Mouse (Mus musculus) urinary bladder, postnatal 25 days (tissue): ENCODE results near the gene Sod2.
"Not testable (repeated sequence)": the region's sequence is repeated elsewhere in the genome, so short reads cannot be mapped to it uniquely, and the experiment has no call there.

Experiments
- DNase-seq: peaks from one replicate; pipeline ENCODE4 v3.0.0; 2022; ENCODE audit warnings: low spot score

The Sod2 gene

DNA sequence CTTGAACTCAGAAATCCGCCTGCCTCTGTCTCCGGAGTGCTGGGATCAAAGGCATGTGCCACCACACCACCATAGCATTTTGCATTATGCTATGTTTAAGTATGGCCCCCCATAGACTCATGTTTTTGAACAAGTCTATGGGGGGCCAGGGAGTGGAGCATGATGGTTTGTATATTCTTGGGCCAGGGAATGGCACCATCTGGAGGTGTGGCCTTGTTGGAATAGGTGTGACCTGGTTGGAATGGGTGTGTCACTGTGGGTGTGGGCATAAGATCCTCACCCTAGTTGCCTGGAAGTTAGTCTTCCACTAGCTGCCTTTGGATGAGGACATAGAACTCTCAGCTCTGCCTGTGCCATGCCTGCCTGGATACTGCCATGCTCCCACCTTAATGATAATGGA lies at the start of gene Sod2:
TSS of gene Sod2 (plus strand) at position 301 of the 400 bp plus-strand sequence.
- not testable (repeated sequence) for DNase-seq

DNA sequence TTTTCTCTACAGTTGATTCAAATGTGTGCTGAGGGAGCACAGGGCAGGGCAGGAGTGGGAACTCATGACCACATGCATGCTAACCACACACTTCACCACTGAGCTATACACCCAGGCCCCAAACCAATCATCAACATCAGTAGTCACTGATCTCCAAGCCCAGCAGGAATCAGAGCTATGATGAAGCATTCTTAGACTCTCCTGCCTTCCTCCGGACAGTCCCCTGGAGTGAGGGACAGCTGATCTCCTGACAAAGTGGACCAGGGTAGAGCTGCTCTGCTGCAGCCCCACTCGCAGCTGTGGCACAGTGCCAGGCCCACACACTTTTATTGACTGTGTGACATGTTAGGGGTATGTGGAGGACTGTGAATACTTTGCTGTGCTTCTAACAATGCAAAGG lies 47.3 kb upstream of the Sod2 start:
- not testable (repeated sequence) for DNase-seq

DNA sequence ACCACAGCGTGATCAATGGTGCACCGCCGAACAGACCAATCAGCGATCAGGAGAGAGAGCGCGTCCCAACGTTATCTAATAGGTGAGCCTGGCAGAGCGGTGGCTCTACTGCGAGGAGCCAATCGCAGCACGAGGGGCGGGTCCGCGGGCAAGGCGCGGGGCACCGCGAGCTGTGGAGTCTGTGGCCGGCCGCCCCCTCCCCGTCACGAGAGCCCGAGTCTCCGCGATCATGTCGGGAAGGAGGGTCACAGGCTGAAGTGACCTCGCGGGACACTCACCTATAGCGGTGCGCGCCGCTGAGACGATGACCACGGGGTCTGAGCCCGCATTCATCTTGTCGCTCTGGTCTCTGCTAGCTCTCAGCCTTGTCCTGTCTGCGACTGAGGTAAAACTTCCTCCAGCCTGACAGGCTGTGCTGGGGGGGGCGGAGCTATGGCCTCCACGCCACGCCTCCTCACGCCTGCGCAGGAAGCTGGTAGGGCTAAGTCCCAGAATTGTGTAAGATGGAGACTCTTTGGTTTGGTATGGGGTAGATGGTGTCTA lies 46.2 kb upstream of the Sod2 start, which contains the start of gene Acat2:
TSS of gene Acat2 (minus strand) at position 417 of the 543 bp plus-strand sequence.
- DNase-seq: peak; percentile 90

DNA sequence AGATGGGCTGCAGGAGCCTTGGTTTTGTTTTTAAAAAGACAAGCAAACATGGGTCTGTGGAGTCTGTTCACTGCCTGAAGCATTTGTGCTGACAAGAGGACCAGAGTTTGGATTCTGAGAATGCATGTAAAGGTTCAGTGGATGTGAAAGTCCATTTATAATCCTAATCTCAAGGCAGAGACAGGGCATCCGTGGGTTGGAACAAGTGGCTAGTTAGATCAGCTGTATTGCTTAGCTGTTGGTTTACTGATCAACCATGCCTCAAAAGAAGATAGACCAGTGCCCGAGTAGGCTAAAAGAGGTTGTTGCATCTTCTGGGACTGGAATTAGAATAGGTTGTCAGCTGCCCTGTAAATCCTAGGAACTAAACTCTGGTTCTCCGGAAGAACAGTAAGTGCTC lies 43.2 kb upstream of the Sod2 start:
- no peak for DNase-seq

DNA sequence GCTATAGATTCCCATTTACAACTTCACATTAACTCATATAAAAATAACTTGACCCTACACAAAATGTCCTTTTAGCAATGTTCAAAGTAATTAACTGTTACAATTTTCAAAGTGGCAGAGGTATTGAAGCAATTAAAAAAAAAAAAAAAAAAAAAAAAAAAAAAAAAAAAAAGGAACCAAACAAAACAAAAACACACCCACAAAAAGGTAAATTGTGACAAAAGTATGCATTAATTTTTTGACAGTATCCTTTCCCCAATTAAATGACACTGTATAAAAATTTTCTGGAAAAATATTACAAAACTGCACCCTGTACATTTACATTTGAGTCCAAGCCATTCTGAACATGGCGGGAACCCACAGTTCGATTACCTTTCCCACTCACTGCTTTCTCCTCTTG lies 39.5 kb upstream of the Sod2 start:
- DNase-seq: no peak

DNA sequence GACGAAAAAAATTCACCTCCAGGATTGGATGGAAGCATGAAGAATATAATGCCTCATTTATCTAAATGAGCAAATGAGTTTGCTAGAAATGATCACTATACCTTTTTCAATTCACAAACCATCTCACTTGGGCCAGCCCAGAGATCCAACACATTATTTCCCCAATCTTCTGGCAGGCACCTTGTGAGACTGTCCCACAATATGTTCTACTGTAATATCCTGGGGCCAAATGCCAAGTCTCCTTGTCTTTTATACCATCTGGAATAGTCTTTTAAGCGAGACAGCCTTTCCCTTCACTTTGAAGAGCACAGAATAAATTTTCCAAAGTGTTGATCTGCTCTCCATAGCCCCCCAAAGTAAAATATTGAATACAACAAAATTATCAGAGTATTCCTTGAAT lies 32.8 kb upstream of the Sod2 start:
- DNase-seq: no peak

DNA sequence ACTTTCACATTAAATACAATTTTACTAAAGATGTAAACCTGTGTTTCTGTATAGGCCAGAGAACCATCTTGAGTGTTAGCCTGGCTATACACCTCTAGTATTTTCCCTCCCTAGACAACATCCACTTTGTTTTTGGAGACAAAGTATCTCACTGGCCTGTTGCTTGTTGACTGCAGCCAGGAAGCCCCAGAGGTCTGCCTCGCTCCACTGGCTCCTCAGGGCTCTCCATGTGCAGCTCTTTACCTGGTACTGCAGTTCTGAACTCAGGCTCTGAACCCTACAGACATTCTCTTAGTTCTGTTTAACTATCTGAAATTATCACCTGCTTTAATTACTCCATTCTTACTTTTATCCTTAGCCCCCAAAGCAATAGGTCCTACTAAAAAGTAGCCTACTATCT lies 28.1 kb upstream of the Sod2 start:
- no peak for DNase-seq

DNA sequence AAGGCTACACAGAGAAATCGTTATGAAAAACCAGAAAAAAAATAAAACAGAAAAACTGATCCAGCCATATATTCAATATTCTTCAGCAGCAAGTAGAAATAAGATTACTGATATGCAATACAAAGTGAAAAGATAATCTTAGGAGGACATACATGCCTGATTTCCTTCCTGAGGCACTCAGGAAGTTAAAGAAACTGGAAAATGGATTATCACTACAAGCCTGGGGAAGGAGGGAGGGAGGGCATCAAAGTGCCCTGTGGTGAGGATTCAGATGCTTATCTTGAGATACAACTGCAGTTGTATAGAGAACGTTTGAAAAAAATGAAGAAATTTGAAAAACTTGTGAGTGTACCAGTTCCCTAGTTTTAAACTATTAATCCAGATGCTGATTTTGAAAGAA lies 22.7 kb upstream of the Sod2 start:
- no peak for DNase-seq

DNA sequence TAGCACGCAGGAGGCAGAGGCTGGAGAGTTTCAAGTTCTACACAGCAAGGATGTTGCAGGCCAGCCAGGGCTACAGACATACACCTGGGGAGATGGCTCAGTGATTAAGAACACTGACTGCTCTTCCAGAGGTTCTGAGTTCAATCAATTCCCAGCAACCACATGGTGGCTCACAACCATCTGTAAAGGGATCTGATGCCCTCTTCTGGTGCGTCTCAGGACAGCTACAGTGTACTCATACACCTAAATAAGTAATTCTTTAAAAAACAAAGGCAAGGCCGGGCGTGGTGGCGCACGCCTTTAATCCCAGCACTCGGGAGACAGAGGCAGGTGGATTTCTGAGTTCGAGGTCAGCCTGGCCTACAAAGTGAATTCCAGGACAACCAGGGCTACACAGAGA lies 18.6 kb upstream of the Sod2 start:
- DNase-seq: not testable (repeated sequence)

DNA sequence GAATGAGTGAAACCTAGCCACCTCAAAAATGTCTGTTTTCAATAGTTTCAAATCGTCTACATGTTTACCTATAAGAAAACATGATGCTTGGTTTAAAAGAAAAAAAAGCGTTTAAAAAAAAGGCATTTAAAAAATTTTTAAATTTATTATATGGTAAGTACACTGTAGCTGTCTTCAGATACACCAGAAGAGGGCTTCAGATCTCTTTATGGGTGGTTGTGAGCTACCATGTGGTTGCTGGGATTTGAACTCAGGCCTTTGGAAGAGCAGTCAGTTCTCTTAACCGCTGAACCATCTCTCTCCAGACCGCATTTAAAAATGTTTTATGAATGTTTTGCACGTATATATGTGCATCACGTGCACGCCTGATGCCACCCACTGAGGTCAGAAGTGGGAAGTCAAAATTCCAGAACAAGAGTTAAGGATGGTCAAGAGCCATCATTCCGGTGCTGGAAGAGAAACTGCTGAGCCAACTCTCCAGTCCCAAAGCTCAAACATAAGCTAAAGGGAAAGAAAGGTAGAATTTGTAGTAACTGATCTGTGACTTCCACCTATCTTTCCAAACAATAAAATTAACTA lies 16.0 kb upstream of the Sod2 start:
- no peak for DNase-seq

DNA sequence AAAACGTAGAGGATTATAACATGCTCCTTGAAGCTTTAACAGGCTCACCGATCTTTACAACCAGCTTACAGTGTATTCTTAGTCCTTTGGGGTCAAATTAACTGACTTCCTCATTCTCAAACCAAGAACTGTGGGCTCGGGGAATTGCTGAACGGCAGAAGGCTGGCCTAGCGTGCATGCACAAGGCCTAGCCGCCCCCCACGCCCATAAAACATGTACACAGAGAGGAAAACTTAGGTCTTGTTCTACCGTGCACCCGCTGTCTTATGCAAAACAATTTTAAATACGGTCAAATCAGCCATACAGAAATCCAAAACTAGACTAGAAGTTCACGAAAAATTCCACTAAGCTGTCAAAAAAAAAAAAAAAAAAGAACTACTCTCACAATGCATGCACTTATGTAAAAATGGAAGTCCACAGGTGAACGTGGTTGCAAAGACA lies 15.4 kb upstream of the Sod2 start:
- DNase-seq: no peak

DNA sequence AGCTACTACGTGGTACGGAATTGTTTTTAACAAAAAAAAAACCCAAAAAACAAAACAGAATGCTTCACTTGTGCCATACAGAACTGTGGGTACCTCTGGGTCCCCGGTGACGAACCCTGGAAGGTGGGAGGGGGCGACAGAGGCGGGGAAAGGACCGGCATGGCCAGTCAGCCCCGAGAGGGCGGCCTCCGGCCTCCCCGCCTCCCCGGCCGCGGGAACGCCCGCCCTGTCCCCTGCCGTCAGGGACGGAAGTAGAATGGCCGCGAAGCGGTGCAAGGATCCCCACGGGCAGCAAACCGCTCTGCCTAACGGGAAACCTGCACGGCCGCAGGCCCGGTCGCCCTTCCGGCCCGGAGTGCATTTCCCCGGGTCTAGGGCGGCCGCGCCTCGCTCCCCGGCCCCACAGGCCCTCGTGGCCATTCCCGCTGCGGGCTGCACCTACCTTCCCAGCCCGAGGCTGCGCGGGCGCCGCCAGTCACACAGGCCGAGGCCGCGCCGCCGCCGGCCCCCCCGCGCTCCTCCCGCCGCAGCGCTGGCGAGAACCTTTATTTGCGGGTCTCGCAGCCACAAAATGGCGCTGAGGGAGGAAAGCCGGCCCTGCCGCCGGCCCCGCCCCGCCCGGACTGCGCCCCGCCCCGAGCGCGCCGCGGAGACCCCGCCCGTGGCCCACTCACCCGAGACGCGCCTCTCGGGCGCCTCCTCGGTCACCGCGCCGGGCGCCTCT lies 14.8 kb upstream of the Sod2 start:
- DNase-seq: peak; percentile 84

DNA sequence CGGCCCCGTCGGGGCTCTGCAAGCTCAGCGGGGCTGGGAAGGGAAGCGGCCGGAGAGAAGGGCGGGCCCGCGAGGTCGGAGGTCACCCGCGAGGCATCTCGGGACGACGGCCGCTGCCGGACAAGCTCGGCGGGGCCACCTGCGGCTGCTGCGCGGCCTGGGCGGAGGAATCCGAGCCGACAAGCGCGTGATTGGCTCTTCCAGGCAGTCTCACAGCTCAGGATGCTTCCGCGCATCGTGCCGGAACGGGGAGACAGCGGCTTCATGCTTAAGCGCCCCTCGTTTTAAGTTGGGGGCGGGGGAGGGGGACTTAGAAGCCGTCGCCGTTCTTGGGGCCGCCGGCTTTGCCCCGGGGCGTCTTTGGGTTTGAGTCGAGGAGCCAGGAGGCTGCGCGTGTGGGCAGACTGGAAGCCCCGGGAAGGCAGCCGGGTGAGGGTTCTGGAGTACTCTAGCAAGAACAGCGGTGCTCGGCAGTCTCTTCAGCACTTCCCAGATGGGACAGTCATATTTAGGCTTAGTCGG lies 14.1 kb upstream of the Sod2 start:
- DNase-seq: peak; percentile 91

DNA sequence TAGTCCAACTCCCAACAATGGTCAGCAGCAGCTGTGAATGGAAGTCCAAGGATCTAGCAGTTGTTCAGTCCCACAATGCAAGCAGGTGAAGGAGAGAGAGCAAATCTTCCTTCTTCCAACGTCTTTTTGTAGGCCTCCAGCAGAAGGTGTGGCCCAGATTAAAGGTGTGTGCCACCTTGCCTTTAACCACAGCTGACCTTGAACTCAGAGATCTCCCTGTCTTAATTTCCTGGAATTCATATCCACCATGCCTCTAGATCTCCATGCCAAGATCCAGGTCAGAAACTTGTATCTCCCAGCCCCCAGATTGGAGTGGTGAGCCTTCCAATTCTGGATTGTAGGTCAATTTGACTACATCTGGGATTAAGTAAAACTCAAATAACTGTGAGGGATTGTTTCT lies 12.6 kb upstream of the Sod2 start, which contains the start of gene Wtap:
TSS of gene Wtap (minus strand) at position 101 of the 400 bp plus-strand sequence.
- no peak for DNase-seq

DNA sequence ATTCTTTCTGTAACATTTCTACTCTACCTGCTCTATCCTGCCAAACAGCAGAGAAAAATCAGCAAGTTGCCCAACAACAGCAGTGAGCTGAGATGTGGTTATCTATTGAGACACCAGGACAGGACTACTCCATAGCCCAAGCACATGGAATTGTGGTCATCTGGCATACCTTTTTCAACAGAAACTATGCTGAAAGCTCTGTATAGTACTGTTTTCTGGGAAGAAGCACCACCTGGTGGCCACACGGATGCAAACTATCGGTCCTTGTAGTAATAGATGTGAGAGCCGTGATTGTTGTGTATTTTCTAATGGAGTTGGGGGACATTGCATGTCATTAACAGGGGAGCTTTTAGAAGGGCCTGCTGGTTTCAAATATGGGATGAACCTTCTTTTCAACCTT lies 10.3 kb upstream of the Sod2 start:
- peak; percentile 31 for DNase-seq

DNA sequence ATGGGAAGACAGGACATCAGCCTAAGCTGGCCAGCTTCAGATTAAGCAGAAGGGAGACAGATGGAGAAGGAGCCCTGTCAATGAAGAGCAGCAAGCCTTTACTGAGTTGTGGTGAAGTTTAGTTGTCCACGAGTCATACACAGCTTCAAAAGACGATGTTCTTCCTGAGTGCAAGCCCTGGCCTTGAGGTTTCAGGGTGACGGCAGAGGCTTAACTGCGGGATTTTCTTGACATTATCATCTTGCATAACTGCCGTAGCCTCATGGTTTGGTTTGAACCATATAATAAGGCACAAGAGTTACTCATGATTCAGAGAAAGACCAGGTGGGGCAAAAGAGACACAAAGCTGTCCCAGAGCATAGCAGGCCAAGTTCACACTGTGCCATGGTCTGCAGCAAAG lies 8.8 kb upstream of the Sod2 start:
- no peak for DNase-seq

DNA sequence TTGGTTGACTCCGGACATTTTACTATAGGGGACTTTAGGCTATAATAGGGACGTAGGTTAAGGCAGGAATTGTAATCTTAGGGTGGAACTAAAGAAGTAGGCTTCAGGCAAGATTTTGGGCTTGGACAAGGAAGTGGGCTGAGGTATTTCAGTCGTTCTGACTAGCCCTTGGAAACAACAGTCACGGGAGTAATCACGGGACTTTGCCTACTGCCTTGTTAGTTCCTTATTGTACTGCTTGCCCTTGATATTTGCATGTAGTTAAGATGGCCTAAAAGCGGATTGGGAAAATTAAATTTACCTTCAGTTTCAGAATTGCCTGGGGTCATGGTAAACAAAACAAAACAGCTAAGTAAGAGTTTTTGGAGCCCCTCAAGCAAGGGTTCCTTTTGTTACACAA lies 7.6 kb upstream of the Sod2 start:
- no peak for DNase-seq

DNA sequence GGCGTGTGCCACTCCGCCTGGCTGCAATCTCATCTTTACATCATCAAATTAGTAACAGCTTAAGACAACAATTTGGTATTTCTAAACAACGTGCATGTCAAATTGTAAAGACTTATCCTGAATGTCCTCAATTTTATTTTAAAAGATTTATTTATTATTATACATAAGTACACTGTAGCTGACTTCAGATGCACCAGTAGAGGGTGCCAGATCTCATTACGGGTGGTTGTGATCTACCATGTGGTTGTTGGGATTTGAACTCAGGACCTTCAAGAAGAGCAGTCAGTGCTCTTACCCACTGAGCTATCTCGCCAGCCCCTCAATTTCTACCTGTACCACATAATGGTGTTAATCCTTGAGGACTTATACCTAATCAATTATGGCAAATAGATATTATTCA lies 4.4 kb upstream of the Sod2 start:
- not testable (repeated sequence) for DNase-seq

DNA sequence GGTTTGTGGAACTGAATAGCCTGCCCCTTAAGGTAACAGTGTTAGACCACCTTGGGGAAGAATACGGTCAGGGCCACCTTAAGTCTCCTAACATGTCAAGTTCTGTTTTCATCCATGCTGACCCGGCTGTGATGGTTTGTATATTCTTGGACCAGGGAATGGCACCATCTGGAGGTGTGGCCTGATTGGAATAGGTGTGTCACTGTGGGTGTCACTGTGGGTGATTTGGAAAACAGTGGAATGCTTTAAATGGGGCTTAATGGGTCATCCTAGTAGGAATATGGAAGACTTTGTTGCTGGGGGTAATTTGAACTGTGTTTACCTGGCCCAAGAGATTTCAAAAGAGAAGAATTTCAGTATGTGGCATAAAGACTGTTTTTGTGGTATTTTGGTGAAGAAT lies 2.2 kb upstream of the Sod2 start:
- DNase-seq: not testable (repeated sequence)

DNA sequence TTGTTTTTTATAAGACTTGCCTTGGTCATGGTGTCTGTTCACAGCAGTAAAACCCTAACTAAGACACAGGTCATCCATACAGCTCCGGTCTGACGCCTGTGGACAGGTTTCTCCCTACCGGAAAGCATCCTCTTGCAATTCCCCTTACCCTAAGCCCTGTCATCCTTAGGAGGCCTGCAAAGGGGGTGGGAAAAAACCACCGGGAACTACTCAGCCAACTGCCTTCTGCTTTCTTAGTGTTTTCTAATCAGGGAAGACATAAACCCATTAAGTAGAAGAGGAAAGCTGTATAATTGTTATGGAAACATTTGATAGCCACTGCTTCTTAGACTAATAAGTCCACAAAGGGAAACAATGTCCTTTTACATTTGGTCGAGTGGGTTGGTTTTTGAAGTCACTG lies 338 bp downstream of the Sod2 start:
- no peak for DNase-seq

DNA sequence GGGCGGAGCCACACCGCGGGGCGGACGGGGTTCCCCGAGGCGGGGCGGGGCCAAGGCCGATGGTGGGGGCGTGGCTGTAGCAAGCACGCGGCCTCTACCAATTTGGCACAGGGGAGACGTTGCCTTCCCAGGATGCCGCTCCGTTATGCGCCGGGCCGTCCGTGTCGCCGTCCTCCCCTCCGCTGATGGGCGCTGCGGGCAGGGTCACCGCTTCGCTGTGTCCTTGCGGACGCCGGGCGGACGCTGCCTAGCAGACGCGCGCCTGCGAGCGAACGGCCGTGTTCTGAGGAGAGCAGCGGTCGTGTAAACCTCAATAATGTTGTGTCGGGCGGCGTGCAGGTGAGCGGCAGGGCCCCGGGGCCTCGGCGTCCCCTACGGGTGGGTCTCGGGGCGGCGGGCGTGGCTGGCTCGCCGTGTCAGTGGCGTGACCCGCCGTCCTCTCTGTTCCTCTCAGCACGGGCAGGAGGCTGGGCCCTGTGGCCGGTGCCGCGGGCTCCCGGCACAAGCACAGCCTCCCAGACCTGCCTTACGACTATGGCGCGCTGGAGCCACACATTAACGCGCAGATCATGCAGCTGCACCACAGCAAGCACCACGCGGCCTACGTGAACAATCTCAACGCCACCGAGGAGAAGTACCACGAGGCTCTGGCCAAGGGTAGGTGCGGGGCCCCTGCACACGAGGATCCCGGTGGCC lies 1.2 kb downstream of the Sod2 start:
- peak; percentile 99 for DNase-seq

DNA sequence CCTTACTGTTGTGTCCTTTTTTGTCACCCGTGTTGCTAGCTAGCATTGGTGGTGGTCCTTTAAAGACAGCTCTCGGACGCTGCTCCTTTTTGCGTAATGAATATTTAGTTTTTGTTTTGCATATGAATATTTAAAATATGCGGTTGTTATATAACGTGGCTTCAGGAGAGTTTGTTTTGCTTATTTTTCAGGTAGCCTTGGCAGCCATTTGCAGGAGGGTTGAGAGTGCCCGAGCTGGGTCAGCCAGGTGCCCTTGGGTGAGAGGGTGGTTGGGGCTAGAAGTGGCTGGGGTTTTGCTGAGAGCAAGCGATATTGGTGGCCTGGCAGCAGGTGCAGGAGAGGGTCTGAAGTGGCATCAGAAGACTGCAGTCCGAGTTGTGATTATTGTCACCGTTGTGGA lies 1.9 kb downstream of the Sod2 start:
- no peak for DNase-seq

DNA sequence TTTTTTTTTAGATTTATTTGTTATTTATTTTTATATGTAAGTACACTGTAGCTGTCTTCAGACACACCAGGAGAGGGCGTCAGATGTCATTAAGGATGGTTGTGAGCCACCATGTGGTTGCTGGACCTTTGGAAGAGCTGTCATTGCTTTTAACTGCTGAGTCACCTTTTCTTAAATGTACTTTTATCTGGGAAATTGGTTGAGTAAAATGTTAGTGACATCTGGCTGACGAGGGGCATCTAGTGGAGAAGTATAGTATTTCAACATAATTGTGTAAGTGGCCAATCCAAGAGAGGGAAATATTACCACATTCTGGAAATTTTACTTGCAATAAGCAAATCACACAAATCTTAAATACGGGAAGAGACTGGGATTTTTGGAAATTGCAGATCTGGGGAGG lies 3.2 kb downstream of the Sod2 start:
- no peak for DNase-seq
